Mouse (Mus musculus): ENCODE data around the gene Sec1. TPM values are rescaled to one million over a fixed set of nuclear protein-coding genes. Genes with fewer than 3 reads are reported as not detected.

Sec1 gene
- polyA plus RNA-seq, 1 experiment: 0.18 TPM

GRCm38 (mm10) chr7:45635711-45636688 lies 58.2 kb downstream of the Sec1 start:
- no peaks in the 10 kb centered on the region for H3K79me2 ChIP-seq (ENCODE audit: control insufficient read depth, insufficient read depth)
- H3ac ChIP-seq (ENCODE audit: control insufficient read depth, insufficient read length, low read depth): no peak overlapping the region
- H3K79me3 ChIP-seq (ENCODE audit: low read depth): no peaks in the 10 kb centered on the region
- no peaks in the 10 kb centered on the region for H3K36me3 ChIP-seq (ENCODE audit: control insufficient read depth, insufficient read depth)
- no peaks in the 10 kb centered on the region for H3K27me3 ChIP-seq (ENCODE audit: control insufficient read depth, insufficient read depth, insufficient read length)
- no peak for TF ChIP-seq FOSL1 (IDR thresholded peaks at IDR 0.05; ENCODE audit: insufficient read depth, low read length, poor library complexity, severe bottlenecking)
- TF ChIP-seq CTCF (IDR thresholded peaks at IDR 0.05; ENCODE audit: control insufficient read depth, insufficient read depth, insufficient read length): no peak
- no peak for TF ChIP-seq MYOD1 (IDR thresholded peaks at IDR 0.05; ENCODE audit: control insufficient read depth, insufficient read length, low read depth)
- TF ChIP-seq USF1 (IDR thresholded peaks at IDR 0.05; ENCODE audit: low read depth): no peak
- no peak for TF ChIP-seq CEBPB (IDR thresholded peaks at IDR 0.05; ENCODE audit: low read depth)
- TF ChIP-seq MAX (IDR thresholded peaks at IDR 0.05): no peak
- no peak for TF ChIP-seq MYOG (IDR thresholded peaks at IDR 0.05; ENCODE audit: control insufficient read depth, extremely low read depth, insufficient read length)
- no peak overlapping the region for H3K4me3 ChIP-seq (ENCODE audit: insufficient read depth, poor library complexity, severe bottlenecking)

- Histone ChIP-seq H3K4me3 (ENCODE audit: insufficient read depth, poor library complexity, severe bottlenecking) (no peak overlapping the region), H3K27me3 (ENCODE audit: control insufficient read depth, insufficient read depth, insufficient read length) (no peaks in the 10 kb centered on the region), H3K36me3 (ENCODE audit: control insufficient read depth, insufficient read depth) (no peaks in the 10 kb centered on the region), H3K79me3 (ENCODE audit: low read depth) (no peaks in the 10 kb centered on the region), H3K79me2 (ENCODE audit: control insufficient read depth, insufficient read depth) (no peaks in the 10 kb centered on the region), H3ac (ENCODE audit: control insufficient read depth, insufficient read length, low read depth) (no peak overlapping the region)
- TF ChIP-seq FOSL1 (IDR thresholded peaks at IDR 0.05; ENCODE audit: insufficient read depth, low read length, poor library complexity, severe bottlenecking) (no peak), USF1 (IDR thresholded peaks at IDR 0.05; ENCODE audit: low read depth) (no peak), MAX (IDR thresholded peaks at IDR 0.05) (no peak), MYOG (IDR thresholded peaks at IDR 0.05; ENCODE audit: control insufficient read depth, extremely low read depth, insufficient read length) (no peak), CTCF (IDR thresholded peaks at IDR 0.05; ENCODE audit: control insufficient read depth, insufficient read depth, insufficient read length) (no peak), MYOD1 (IDR thresholded peaks at IDR 0.05; ENCODE audit: control insufficient read depth, insufficient read length, low read depth) (no peak), CEBPB (IDR thresholded peaks at IDR 0.05; ENCODE audit: low read depth) (no peak)
These were observed 59.1 kb downstream of the Sec1 start for GRCm38 (mm10) chr7:45634946-45635681.

GRCm38 (mm10) chr7:45632499-45632898 lies 61.7 kb downstream of the Sec1 start:
- no peak overlapping the region for H3K4me3 ChIP-seq (ENCODE audit: insufficient read depth, poor library complexity, severe bottlenecking)
- H3K79me3 ChIP-seq (ENCODE audit: low read depth): no peaks in the 10 kb centered on the region
- no peaks in the 10 kb centered on the region for H3K79me2 ChIP-seq (ENCODE audit: control insufficient read depth, insufficient read depth)
- no peak overlapping the region for H3ac ChIP-seq (ENCODE audit: control insufficient read depth, insufficient read length, low read depth)
- no peaks in the 10 kb centered on the region for H3K27me3 ChIP-seq (ENCODE audit: control insufficient read depth, insufficient read depth, insufficient read length)
- H3K36me3 ChIP-seq (ENCODE audit: control insufficient read depth, insufficient read depth): no peaks in the 10 kb centered on the region
- TF ChIP-seq MYOG (IDR thresholded peaks at IDR 0.05; ENCODE audit: control insufficient read depth, extremely low read depth, insufficient read length): no peak
- no peak for TF ChIP-seq CTCF (IDR thresholded peaks at IDR 0.05; ENCODE audit: control insufficient read depth, insufficient read depth, insufficient read length)
- no peak for TF ChIP-seq USF1 (IDR thresholded peaks at IDR 0.05; ENCODE audit: low read depth)
- TF ChIP-seq MAX (IDR thresholded peaks at IDR 0.05): no peak
- no peak for TF ChIP-seq CEBPB (IDR thresholded peaks at IDR 0.05; ENCODE audit: low read depth)
- TF ChIP-seq FOSL1 (IDR thresholded peaks at IDR 0.05; ENCODE audit: insufficient read depth, low read length, poor library complexity, severe bottlenecking): no peak
- TF ChIP-seq MYOD1 (IDR thresholded peaks at IDR 0.05; ENCODE audit: control insufficient read depth, insufficient read length, low read depth): no peak

GRCm38 (mm10) chr7:45630064-45630907 lies 63.9 kb downstream of the Sec1 start:
- no peaks in the 10 kb centered on the region for H3K79me3 ChIP-seq (ENCODE audit: low read depth)
- no peaks in the 10 kb centered on the region for H3K36me3 ChIP-seq (ENCODE audit: control insufficient read depth, insufficient read depth)
- no peaks in the 10 kb centered on the region for H3K27me3 ChIP-seq (ENCODE audit: control insufficient read depth, insufficient read depth, insufficient read length)
- no peak overlapping the region for H3K4me3 ChIP-seq (ENCODE audit: insufficient read depth, poor library complexity, severe bottlenecking)
- no peak for TF ChIP-seq MYOD1 (IDR thresholded peaks at IDR 0.05; ENCODE audit: control insufficient read depth, insufficient read length, low read depth)
- TF ChIP-seq FOSL1 (IDR thresholded peaks at IDR 0.05; ENCODE audit: insufficient read depth, low read length, poor library complexity, severe bottlenecking): no peak
- H3K79me2 ChIP-seq (ENCODE audit: control insufficient read depth, insufficient read depth): no peaks in the 10 kb centered on the region
- no peak overlapping the region for H3ac ChIP-seq (ENCODE audit: control insufficient read depth, insufficient read length, low read depth)

Data from C2C12 (cell line).